In the genomic region with DNA sequence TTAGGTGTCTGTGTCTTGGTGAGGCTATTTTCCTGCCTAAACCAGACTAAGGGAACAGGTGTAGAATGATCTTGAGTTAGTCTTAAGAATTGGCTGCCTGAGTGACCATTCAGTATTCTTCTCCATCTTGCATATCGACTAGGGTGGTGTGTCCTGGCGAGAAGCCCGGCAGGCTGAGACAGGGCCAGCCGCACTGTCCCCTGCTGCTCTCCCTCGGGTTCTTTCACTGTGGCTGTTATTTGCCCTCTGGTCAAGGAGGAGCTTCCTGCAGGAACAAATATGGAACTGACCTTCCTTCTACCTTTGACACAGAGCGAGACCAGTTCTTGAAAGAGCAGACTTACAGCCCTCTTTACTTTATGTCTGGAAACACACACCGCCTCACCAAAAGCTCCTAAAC, we compare ENCODE assay signal across 16 mouse cellular contexts. TPM values are rescaled to one million over a fixed set of nuclear protein-coding genes. Genes with fewer than 3 reads are reported as not detected.
DNase-seq lines count a peak whose midpoint lies in the region; ATAC-seq lines count a peak whose summit lies in the region.
"Had no signal": no experiment of that assay in that cellular context is flagged by ENCODE, and none has a peak within 500 bp of the region (broad histone marks: within the 10 kb centered on the region; RNA-seq: fewer than 3 reads in every experiment).

No protein-coding gene starts in this region.

- no peak overlapping the region for H3K9ac ChIP-seq in kidney, embryonic 14.5 days (ENCODE audit: low read depth, low read length)
- H3K9ac ChIP-seq in heart, embryonic 13.5 days = peak overlapping the region; percentile 67
- H3K9ac ChIP-seq in liver, embryonic 12.5 days = no peak overlapping the region
- H3K9ac ChIP-seq: liver, embryonic 14.5 days had no signal

- no peak overlapping the region for H3K4me3 ChIP-seq in kidney, embryonic 14.5 days (ENCODE audit: low read length)
- no peak overlapping the region for H3K4me3 ChIP-seq in heart, embryonic 13.5 days
- no peak overlapping the region for H3K4me3 ChIP-seq in liver, embryonic 12.5 days
- H3K4me3 ChIP-seq: myocyte had no signal

- H3K4me2 ChIP-seq in kidney, embryonic 14.5 days (replicated peaks; ENCODE audit: low read depth, low read length) = no peak overlapping the region
- H3K4me2 ChIP-seq in heart, embryonic 13.5 days = peak overlapping the region; percentile 44
- no peak overlapping the region for H3K4me2 ChIP-seq in liver, embryonic 12.5 days
- H3K4me2 ChIP-seq: midbrain, embryonic 11.5 days had no signal

- peak; percentile 14 for DNase-seq in kidney, adult 11 months
- peak; percentile 44 to 62 for DNase-seq in adrenal gland, postnatal 36 days
- no peak for DNase-seq in layer of hippocampus, adult 18-20 months (ENCODE audit: low spot score in 2 of 2)
- no peak for DNase-seq in lung, postnatal 36 days
- DNase-seq: right cerebral cortex, postnatal 14 days had no signal

- H3K36me3 ChIP-seq in kidney, embryonic 14.5 days (ENCODE audit: control insufficient read depth, insufficient read depth, low read length) = peaks cover 28% of the 10 kb centered on the region
- peaks cover 50% of the 10 kb centered on the region for H3K36me3 ChIP-seq in heart, embryonic 13.5 days
- peaks cover 76% of the 10 kb centered on the region for H3K36me3 ChIP-seq in liver, embryonic 12.5 days

- H3K4me1 ChIP-seq in kidney, embryonic 14.5 days (ENCODE audit: control insufficient read depth, insufficient read depth, low read length) = 0 out of 2 replicates have a peak, but pooled peaks cover 5% of the 10 kb centered on the region
- H3K4me1 ChIP-seq in heart, embryonic 13.5 days = peaks cover 75% of the 10 kb centered on the region
- H3K4me1 ChIP-seq in liver, embryonic 12.5 days = peaks cover 62% of the 10 kb centered on the region

- no peaks in the 10 kb centered on the region for H3K9me3 ChIP-seq in kidney, embryonic 14.5 days (ENCODE audit: control insufficient read depth, low read length)
- no peaks in the 10 kb centered on the region for H3K9me3 ChIP-seq in heart, embryonic 13.5 days
- H3K9me3 ChIP-seq in liver, embryonic 12.5 days (replicated peaks) = no peaks in the 10 kb centered on the region

- no peak overlapping the region for H3K27ac ChIP-seq in kidney, embryonic 14.5 days (ENCODE audit: low read depth, low read length)
- H3K27ac ChIP-seq in heart, embryonic 13.5 days (replicated peaks) = peak overlapping the region; percentile 89
- peak overlapping the region; percentile 53 for H3K27ac ChIP-seq in liver, embryonic 12.5 days
- H3K27ac ChIP-seq: hindbrain, postnatal 0 days; liver, embryonic 14.5 days had no signal

- no peak for ATAC-seq in kidney, embryonic 14.5 days (ENCODE audit: low FRiP score, low TSS enrichment)
- ATAC-seq in heart, embryonic 13.5 days (ENCODE audit: extremely low read depth, insufficient number of reproducible peaks, low FRiP score, low TSS enrichment) = no peak
- ATAC-seq in liver, embryonic 12.5 days = no peak
- ATAC-seq: hindbrain, postnatal 0 days had no signal

- no peaks in the 10 kb centered on the region for H3K27me3 ChIP-seq in kidney, embryonic 14.5 days (ENCODE audit: control insufficient read depth, insufficient read depth, low read length)
- no peaks in the 10 kb centered on the region for H3K27me3 ChIP-seq in heart, embryonic 13.5 days (replicated peaks)
- H3K27me3 ChIP-seq in liver, embryonic 12.5 days (replicated peaks) = no peaks in the 10 kb centered on the region

- 87% methylated on average over 7 of the region's 7 CpGs for WGBS in kidney, embryonic 14.5 days
- WGBS in heart, embryonic 13.5 days = 50% methylated on average over 7 of the region's 7 CpGs
- WGBS in liver, embryonic 12.5 days (ENCODE audit: insufficient replicate concordance) = 88% methylated on average over 7 of the region's 7 CpGs

RNA-seq across cellular contexts. Expression of a gene that starts 5.2 kb away (rescaled TPM):
- not detected in 2 replicates for polyA plus RNA-seq in kidney, embryonic 14.5 days (2014; fragmentation: Nextera tagmentation; extraction: Ambion mirVana)
- total RNA-seq in adrenal gland, postnatal 36 days (2021) = under 1 TPM in 1 of 2 experiments, not detected in 1; 0.95 TPM
- 5.1 and 5.7 TPM in 2 replicates for polyA plus RNA-seq in heart, embryonic 13.5 days (2015; fragmentation: Nextera tagmentation; extraction: Ambion mirVana)
- polyA plus RNA-seq in liver, embryonic 12.5 days (2016; fragmentation: Nextera tagmentation; extraction: Ambion mirVana) = not detected in 2 replicates
- not detected for total RNA-seq in layer of hippocampus, adult 18-20 months (2021)
- total RNA-seq: granulocyte monocyte progenitor cell, adult 5-6 weeks; hindbrain, postnatal 0 days; left cerebral cortex, postnatal 10 days had no signal
- polyA plus RNA-seq: frontal cortex, adult 2 months; hindbrain, postnatal 0 days; liver, embryonic 14.5 days; midbrain, embryonic 11.5 days had no signal

RNA-seq across cellular contexts. Expression of a gene that starts 5.2 kb away (rescaled TPM):
- polyA plus RNA-seq in kidney, embryonic 14.5 days (2014; fragmentation: Nextera tagmentation; extraction: Ambion mirVana) = 148 and 203 TPM in 2 replicates
- 100 to 1,000 TPM; 288 to 296 TPM for total RNA-seq in adrenal gland, postnatal 36 days (2021)
- 237 and 277 TPM in 2 replicates for polyA plus RNA-seq in heart, embryonic 13.5 days (2015; fragmentation: Nextera tagmentation; extraction: Ambion mirVana)
- 404 and 417 TPM in 2 replicates for polyA plus RNA-seq in liver, embryonic 12.5 days (2016; fragmentation: Nextera tagmentation; extraction: Ambion mirVana)
- total RNA-seq in layer of hippocampus, adult 18-20 months (2021) = 100 to 1,000 TPM; 136 to 147 TPM

RNA-seq across cellular contexts. Expression of a gene that starts 10.0 kb away (rescaled TPM):
- 0.11 and 0.35 TPM in 2 replicates for polyA plus RNA-seq in kidney, embryonic 14.5 days (2014; fragmentation: Nextera tagmentation; extraction: Ambion mirVana)
- 1 to 10 TPM; 1.3 to 1.8 TPM for total RNA-seq in adrenal gland, postnatal 36 days (2021)
- polyA plus RNA-seq in heart, embryonic 13.5 days (2015; fragmentation: Nextera tagmentation; extraction: Ambion mirVana) = 298 and 317 TPM in 2 replicates
- 20.3 and 24.8 TPM in 2 replicates for polyA plus RNA-seq in liver, embryonic 12.5 days (2016; fragmentation: Nextera tagmentation; extraction: Ambion mirVana)
- under 1 TPM; 0.20 to 0.66 TPM for total RNA-seq in layer of hippocampus, adult 18-20 months (2021)
- total RNA-seq: granulocyte monocyte progenitor cell, adult 5-6 weeks had no signal

RNA-seq across cellular contexts. Expression of a gene that starts 10.1 kb away (rescaled TPM):
- 0.11 TPM in 1 of 2 replicates, not detected in the other for polyA plus RNA-seq in kidney, embryonic 14.5 days (2014; fragmentation: Nextera tagmentation; extraction: Ambion mirVana)
- total RNA-seq in adrenal gland, postnatal 36 days (2021) = under 1 TPM; 0.66 to 0.70 TPM
- 0.16 TPM in 1 of 2 replicates, not detected in the other for polyA plus RNA-seq in heart, embryonic 13.5 days (2015; fragmentation: Nextera tagmentation; extraction: Ambion mirVana)
- 0.05 TPM in 1 of 2 replicates, not detected in the other for polyA plus RNA-seq in liver, embryonic 12.5 days (2016; fragmentation: Nextera tagmentation; extraction: Ambion mirVana)
- 1 to 10 TPM; 1.1 to 1.5 TPM for total RNA-seq in layer of hippocampus, adult 18-20 months (2021)
- total RNA-seq: granulocyte monocyte progenitor cell, adult 5-6 weeks had no signal

RNA-seq across cellular contexts. Expression of a gene that starts 57.4 kb away (rescaled TPM):
- 0.19 TPM in 1 of 2 replicates, not detected in the other for polyA plus RNA-seq in kidney, embryonic 14.5 days (2014; fragmentation: Nextera tagmentation; extraction: Ambion mirVana)
- not detected for total RNA-seq in adrenal gland, postnatal 36 days (2021)
- polyA plus RNA-seq in heart, embryonic 13.5 days (2015; fragmentation: Nextera tagmentation; extraction: Ambion mirVana) = 0.13 TPM in 1 of 2 replicates, not detected in the other
- polyA plus RNA-seq in liver, embryonic 12.5 days (2016; fragmentation: Nextera tagmentation; extraction: Ambion mirVana) = 1.4 and 1.8 TPM in 2 replicates
- not detected for total RNA-seq in layer of hippocampus, adult 18-20 months (2021)
- total RNA-seq: granulocyte monocyte progenitor cell, adult 5-6 weeks; hindbrain, postnatal 0 days; layer of hippocampus, adult 8-10 months; left cerebral cortex, postnatal 10 days had no signal
- polyA plus RNA-seq: frontal cortex, adult 2 months; midbrain, embryonic 11.5 days; myocyte had no signal

Comparison
In these comparisons a context has a peak if more than half of its experiments do, and no peak if none do; other contexts are left out.
1. DNase-seq: peak in kidney, adult 11 months (single experiment) and adrenal gland, postnatal 36 days (2 of 2); none in layer of hippocampus, adult 18-20 months (0 of 2) and lung, postnatal 36 days (single experiment).
2. RNA of a gene that starts 10.0 kb away (polyA plus RNA-seq): 298 to 317 TPM in heart, embryonic 13.5 days and 20.3 to 24.8 TPM in liver, embryonic 12.5 days; 0.11 to 0.35 TPM in kidney, embryonic 14.5 days; every median in the first group is over 10 times any median in the second.